Mouse (Mus musculus): ENCODE data around the gene Vps72. TPM values are rescaled to one million over a fixed set of nuclear protein-coding genes. Genes with fewer than 3 reads are reported as not detected.

Gene Vps72
- total RNA-seq, 1 experiment: 35.7 TPM

GRCm38 (mm10) chr3:95159511-95159986 lies 48.7 kb downstream of the Vps72 start:
- in situ Hi-C loops (cut with MboI; ENCODE audit: low sequenced_read_pairs in 2 of 2, unreplicated experiment in 2 of 2): no loop called here
- Histone ChIP-seq H3K27ac (ENCODE audit: insufficient read depth, low read depth, low read length, poor library complexity, severe bottlenecking) (no peak overlapping the region), H3K4me1 (ENCODE audit: control insufficient read depth in 2 of 2, insufficient read depth in 2 of 2, low read length in 2 of 2, poor library complexity in 1 of 2) (peaks cover 4 to 23% of the 10 kb centered on the region in 2 experiments)

GRCm38 (mm10) chr3:95159987-95160963 lies 49.5 kb downstream of the Vps72 start, which contains the start of gene Sema6c:
TSS of gene Sema6c (plus strand) at chr3:95160457.
- peak within 1 kb of the TSS; percentile 80 to 86 for H3K4me3 ChIP-seq (ENCODE audit: insufficient read depth in 1 of 2, low read depth in 1 of 2, low read length in 2 of 2, poor library complexity in 1 of 2, severe bottlenecking in 1 of 2)
- H3K4me1 ChIP-seq (ENCODE audit: control insufficient read depth in 2 of 2, insufficient read depth in 2 of 2, low read length in 2 of 2, poor library complexity in 1 of 2): peaks cover 4 to 23% of the 10 kb centered on the region in 2 experiments
- H3K36me3 ChIP-seq (ENCODE audit: control insufficient read depth, insufficient read depth, low read length, poor library complexity, severe bottlenecking): no peaks in the 10 kb centered on the region
- DNase-seq (ENCODE audit: low read depth, low spot score): peak; percentile 63
- H3K9ac ChIP-seq (ENCODE audit: insufficient read depth, low read depth, low read length, poor library complexity, severe bottlenecking): peak within 1 kb of the TSS; percentile 67
- in situ Hi-C loops (cut with MboI; ENCODE audit: low sequenced_read_pairs in 2 of 2, unreplicated experiment in 2 of 2): no loop called here
- no peak for TF ChIP-seq CHD2 (IDR thresholded peaks at IDR 0.05; ENCODE audit: low read depth, low read length)
- no peak for TF ChIP-seq ZC3H11A (IDR thresholded peaks at IDR 0.05; ENCODE audit: borderline replicate concordance, low read depth, low read length)
- TF ChIP-seq HCFC1 (IDR thresholded peaks at IDR 0.05; ENCODE audit: borderline replicate concordance, insufficient read depth, low read length): no peak
- peak; percentile 79 for TF ChIP-seq ZNF384 (IDR thresholded peaks at IDR 0.05; ENCODE audit: low read depth, low read length)
- TF ChIP-seq MAFK (IDR thresholded peaks at IDR 0.05; ENCODE audit: insufficient read depth, low read depth, low read length): no peak
- H3K9me3 ChIP-seq (ENCODE audit: control insufficient read depth, insufficient read depth, low read depth, low read length): no peaks in the 10 kb centered on the region
- H3K27ac ChIP-seq (ENCODE audit: insufficient read depth, low read depth, low read length, poor library complexity, severe bottlenecking): no peak within 1 kb of the TSS

More at GRCm38 (mm10) chr3:95159511-95159986, 48.7 kb downstream of the Vps72 start:
- Histone ChIP-seq H3K9me3 (ENCODE audit: control insufficient read depth, insufficient read depth, low read depth, low read length) (no peaks in the 10 kb centered on the region), H3K9ac (ENCODE audit: insufficient read depth, low read depth, low read length, poor library complexity, severe bottlenecking) (no peak overlapping the region), H3K4me3 (ENCODE audit: insufficient read depth in 1 of 2, low read depth in 1 of 2, low read length in 2 of 2, poor library complexity in 1 of 2, severe bottlenecking in 1 of 2) (peak overlapping the region; percentile 51 to 81; a peak in 3 of 4 replicates), H3K36me3 (ENCODE audit: control insufficient read depth, insufficient read depth, low read length, poor library complexity, severe bottlenecking) (no peaks in the 10 kb centered on the region)
- no peak for TF ChIP-seq HCFC1 (IDR thresholded peaks at IDR 0.05; ENCODE audit: borderline replicate concordance, insufficient read depth, low read length)
- TF ChIP-seq ZNF384 (IDR thresholded peaks at IDR 0.05; ENCODE audit: low read depth, low read length): no peak
- TF ChIP-seq MAFK (IDR thresholded peaks at IDR 0.05; ENCODE audit: insufficient read depth, low read depth, low read length): no peak
- no peak for TF ChIP-seq ZC3H11A (IDR thresholded peaks at IDR 0.05; ENCODE audit: borderline replicate concordance, low read depth, low read length)
- TF ChIP-seq CHD2 (IDR thresholded peaks at IDR 0.05; ENCODE audit: low read depth, low read length): no peak
- no peak for DNase-seq (ENCODE audit: low read depth, low spot score)

- in situ Hi-C loops (cut with MboI; ENCODE audit: low sequenced_read_pairs in 2 of 2, unreplicated experiment in 2 of 2): no loop called here
- Histone ChIP-seq H3K9ac (ENCODE audit: insufficient read depth, low read depth, low read length, poor library complexity, severe bottlenecking) (peak overlapping the region; percentile 9; the same call in 1 of the 2 replicates), H3K4me3 (ENCODE audit: insufficient read depth in 1 of 2, low read depth in 1 of 2, low read length in 2 of 2, poor library complexity in 1 of 2, severe bottlenecking in 1 of 2) (peak overlapping the region; percentile 80 to 86), H3K36me3 (ENCODE audit: control insufficient read depth, insufficient read depth, low read length, poor library complexity, severe bottlenecking) (no peaks in the 10 kb centered on the region), H3K9me3 (ENCODE audit: control insufficient read depth, insufficient read depth, low read depth, low read length) (no peaks in the 10 kb centered on the region), H3K27ac (ENCODE audit: insufficient read depth, low read depth, low read length, poor library complexity, severe bottlenecking) (no peak overlapping the region), H3K4me1 (ENCODE audit: control insufficient read depth in 2 of 2, insufficient read depth in 2 of 2, low read length in 2 of 2, poor library complexity in 1 of 2) (peaks cover 4 to 23% of the 10 kb centered on the region in 2 experiments)
- TF ChIP-seq HCFC1 (IDR thresholded peaks at IDR 0.05; ENCODE audit: borderline replicate concordance, insufficient read depth, low read length) (no peak), ZC3H11A (IDR thresholded peaks at IDR 0.05; ENCODE audit: borderline replicate concordance, low read depth, low read length) (no peak), ZNF384 (IDR thresholded peaks at IDR 0.05; ENCODE audit: low read depth, low read length) (no peak), CHD2 (IDR thresholded peaks at IDR 0.05; ENCODE audit: low read depth, low read length) (no peak), MAFK (IDR thresholded peaks at IDR 0.05; ENCODE audit: insufficient read depth, low read depth, low read length) (no peak)
- peak; percentile 13 for DNase-seq (ENCODE audit: low read depth, low spot score)
These were observed 50.3 kb downstream of the Vps72 start for GRCm38 (mm10) chr3:95161041-95161551.

GRCm38 (mm10) chr3:95161618-95162344 lies 51.0 kb downstream of the Vps72 start:
- Histone ChIP-seq H3K27ac (ENCODE audit: insufficient read depth, low read depth, low read length, poor library complexity, severe bottlenecking) (no peak overlapping the region; the same call in 1 of the 2 replicates), H3K4me3 (ENCODE audit: insufficient read depth in 1 of 2, low read depth in 1 of 2, low read length in 2 of 2, poor library complexity in 1 of 2, severe bottlenecking in 1 of 2) (peak overlapping the region; percentile 80 to 86), H3K36me3 (ENCODE audit: control insufficient read depth, insufficient read depth, low read length, poor library complexity, severe bottlenecking) (no peaks in the 10 kb centered on the region), H3K4me1 (ENCODE audit: control insufficient read depth in 2 of 2, insufficient read depth in 2 of 2, low read length in 2 of 2, poor library complexity in 1 of 2) (peaks cover 4 to 23% of the 10 kb centered on the region in 2 experiments), H3K9ac (ENCODE audit: insufficient read depth, low read depth, low read length, poor library complexity, severe bottlenecking) (peak overlapping the region; percentile 45; the same call in 1 of the 2 replicates), H3K9me3 (ENCODE audit: control insufficient read depth, insufficient read depth, low read depth, low read length) (no peaks in the 10 kb centered on the region)
- DNase-seq (ENCODE audit: low read depth, low spot score): peak; percentile 20
- no peak for TF ChIP-seq ZC3H11A (IDR thresholded peaks at IDR 0.05; ENCODE audit: borderline replicate concordance, low read depth, low read length)
- TF ChIP-seq CHD2 (IDR thresholded peaks at IDR 0.05; ENCODE audit: low read depth, low read length): no peak
- TF ChIP-seq ZNF384 (IDR thresholded peaks at IDR 0.05; ENCODE audit: low read depth, low read length): no peak
- TF ChIP-seq MAFK (IDR thresholded peaks at IDR 0.05; ENCODE audit: insufficient read depth, low read depth, low read length): no peak
- no peak for TF ChIP-seq HCFC1 (IDR thresholded peaks at IDR 0.05; ENCODE audit: borderline replicate concordance, insufficient read depth, low read length)
- in situ Hi-C loops (cut with MboI; ENCODE audit: low sequenced_read_pairs in 2 of 2, unreplicated experiment in 2 of 2): no loop called here
